Mouse (Mus musculus) bone marrow macrophage, adult 2 months (primary cell): ENCODE data around the gene Baz2a. TPM values are rescaled to one million over a fixed set of nuclear protein-coding genes. Genes with fewer than 3 reads are reported as not detected.
"Not testable (repeated sequence)": the region's sequence is repeated elsewhere in the genome, so short reads cannot be mapped to it uniquely, and the experiment has no call there.

ENCODE experiments used
- H3K27ac ChIP-seq: 2 replicates; pipeline ENCODE4 v1.5.1; 2012; ENCODE audit warnings: low read depth, low read length; ENCODE audit not compliant: insufficient read depth
- H3K4me1 ChIP-seq: 2 replicates; pipeline ENCODE4 v1.6.1; 2012; ENCODE audit warnings: low read length; ENCODE audit not compliant: control insufficient read depth, insufficient read depth
- H3K4me3 ChIP-seq: 2 replicates; pipeline ENCODE4 v1.5.1; 2012; ENCODE audit warnings: mild to moderate bottlenecking, low read length, moderate library complexity; ENCODE audit not compliant: insufficient read depth
- CTCF ChIP-seq: IDR thresholded peaks from 2 replicates; pipeline ENCODE4 v1.5.1; 2012; ENCODE audit warnings: low read depth, mild to moderate bottlenecking, low read length, moderate library complexity
- POLR2A ChIP-seq: IDR thresholded peaks from 2 replicates; pipeline ENCODE4 v1.6.1; 2012; ENCODE audit warnings: mild to moderate bottlenecking, low read depth, low read length, borderline replicate concordance
- polyA plus RNA-seq: library from polyadenylated mRNA; stranded (reverse); fragments of >200 nt; gene quantifications from 2 replicates; pipeline ENCODE4 v1.2.4, GENCODE M21; 2012; ENCODE audit not compliant: missing spikeins, insufficient read depth, insufficient read length

Gene Baz2a
- 49.0 and 52.9 TPM in 2 replicates for polyA plus RNA-seq

DNA sequence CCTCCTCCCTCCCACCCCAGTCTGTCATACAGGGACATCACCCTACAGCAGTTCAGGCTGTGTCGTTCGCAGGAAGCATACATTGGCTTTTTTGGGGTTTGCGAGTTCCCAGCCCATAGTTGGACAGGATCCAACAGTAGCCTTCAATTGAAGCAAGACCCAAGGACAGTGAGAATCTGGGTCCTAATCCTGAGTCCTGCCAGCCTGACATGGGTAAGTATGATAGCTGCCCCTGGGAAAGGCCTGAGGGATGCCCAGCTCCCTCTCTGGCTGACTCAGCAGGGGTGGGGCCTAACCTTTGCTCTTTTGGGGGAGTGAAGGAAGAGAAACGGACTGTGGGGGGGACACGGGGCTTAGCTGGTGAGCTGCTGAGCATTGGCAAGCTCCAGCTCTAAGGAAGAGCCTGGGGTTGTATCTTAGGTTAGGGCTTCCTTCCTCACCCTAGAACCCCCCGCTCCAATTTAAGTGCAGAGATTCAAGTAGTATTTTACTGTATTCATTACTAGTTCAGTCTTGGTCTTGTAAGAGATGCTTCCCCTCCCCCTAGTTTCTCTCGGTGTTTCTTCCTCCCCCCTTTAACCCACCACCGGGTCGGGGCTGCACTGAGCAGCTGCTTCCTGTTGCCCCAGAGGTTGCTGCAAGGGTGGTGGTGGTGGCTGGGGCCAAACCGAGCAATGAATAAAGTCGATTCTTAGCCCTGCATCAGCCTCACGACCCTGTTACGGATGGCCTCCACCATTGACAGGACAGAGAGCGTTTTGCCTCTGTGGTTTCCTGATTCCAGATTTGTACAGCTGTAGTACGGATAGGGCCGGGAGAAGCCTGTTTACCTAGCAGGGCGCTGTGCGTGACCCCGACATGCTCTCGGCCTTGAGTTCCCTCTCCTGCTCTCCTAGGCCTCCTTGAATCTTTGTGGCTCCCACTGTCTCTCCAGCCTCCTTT lies at the start of gene Baz2a:
Gene Baz2a, plus strand, starts transcription at position 14 of the 942 bp plus-strand sequence.
- Histone ChIP-seq H3K4me3 (peak within 1 kb of the TSS; percentile 77), H3K4me1 (peaks cover 23% of the 10 kb centered on the region), H3K27ac (peak within 1 kb of the TSS; percentile 80)
- TF ChIP-seq CTCF (no peak), POLR2A (no peak)

DNA sequence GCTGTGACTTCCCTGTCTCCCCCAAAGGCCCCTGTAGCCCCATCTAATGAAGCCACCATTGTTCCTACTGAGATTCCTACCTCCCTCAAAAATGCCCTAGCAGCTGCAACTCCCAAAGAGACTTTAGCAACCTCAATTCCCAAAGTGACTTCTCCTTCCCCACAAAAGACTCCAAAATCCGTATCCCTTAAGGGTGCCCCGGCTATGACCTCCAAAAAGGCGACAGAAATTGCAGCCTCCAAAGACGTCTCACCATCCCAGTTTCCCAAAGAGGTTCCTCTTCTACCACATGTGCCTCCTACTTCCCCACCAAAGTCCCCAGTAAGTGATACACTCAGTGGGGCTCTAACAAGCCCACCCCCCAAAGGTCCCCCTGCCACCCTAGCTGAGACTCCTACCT lies 49.7 kb upstream of the Baz2a start:
- Histone ChIP-seq H3K4me3 (no peak overlapping the region), H3K4me1 (peaks cover 51% of the 10 kb centered on the region), H3K27ac (no peak overlapping the region)
- TF ChIP-seq POLR2A: no peak
- TF ChIP-seq CTCF: no peak

DNA sequence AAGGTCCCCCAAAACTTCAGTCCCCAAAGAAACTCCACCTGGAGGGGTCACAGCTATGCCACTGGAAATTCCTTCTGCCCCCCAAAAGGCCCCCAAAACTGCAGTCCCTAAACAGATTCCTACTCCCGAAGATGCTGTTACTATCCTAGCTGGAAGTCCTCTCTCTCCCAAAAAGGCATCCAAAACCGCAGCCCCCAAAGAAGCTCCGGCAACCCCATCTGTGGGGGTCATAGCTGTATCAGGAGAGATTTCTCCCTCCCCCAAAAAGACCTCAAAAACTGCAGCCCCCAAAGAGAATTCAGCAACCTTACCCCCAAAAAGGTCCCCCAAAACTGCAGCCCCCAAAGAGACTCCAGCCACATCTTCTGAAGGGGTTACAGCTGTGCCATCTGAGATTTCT lies 48.9 kb upstream of the Baz2a start:
- no peak overlapping the region for H3K4me3 ChIP-seq
- no peak overlapping the region for H3K27ac ChIP-seq
- TF ChIP-seq POLR2A (no peak), CTCF (no peak)
- H3K4me1 ChIP-seq: peaks cover 48% of the 10 kb centered on the region

DNA sequence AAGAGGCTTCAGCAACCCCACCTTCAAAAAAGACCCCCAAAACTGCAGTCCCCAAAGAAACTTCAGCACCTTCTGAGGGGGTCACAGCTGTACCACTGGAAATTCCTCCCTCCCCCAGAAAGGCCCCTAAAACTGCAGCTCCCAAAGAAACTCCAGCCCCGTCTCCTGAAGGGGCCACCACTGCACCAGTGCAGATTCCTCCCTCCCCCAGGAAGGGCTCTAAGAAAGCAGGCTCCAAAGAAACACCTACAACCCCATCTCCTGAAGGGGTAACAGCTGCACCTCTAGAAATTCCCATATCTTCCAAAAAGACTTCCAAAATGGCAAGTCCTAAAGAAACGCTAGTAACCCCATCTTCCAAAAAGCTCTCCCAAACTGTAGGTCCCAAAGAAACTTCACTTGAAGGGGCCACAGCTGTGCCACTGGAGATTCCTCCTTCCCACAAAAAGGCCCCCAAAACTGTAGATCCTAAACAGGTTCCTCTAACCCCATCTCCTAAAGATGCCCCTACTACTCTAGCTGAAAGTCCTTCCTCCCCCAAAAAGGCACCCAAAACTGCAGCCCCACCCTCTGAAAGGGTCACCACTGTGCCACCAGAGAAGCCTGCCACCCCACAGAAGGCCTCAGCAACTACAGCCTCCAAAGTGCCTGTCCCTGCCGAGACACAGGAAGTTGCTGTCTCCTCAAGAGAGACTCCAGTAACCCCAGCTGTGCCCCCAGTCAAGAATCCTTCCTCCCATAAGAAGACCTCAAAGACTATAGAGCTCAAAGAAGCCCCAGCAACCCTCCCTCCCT lies 48.1 kb upstream of the Baz2a start:
- peaks cover 44% of the 10 kb centered on the region for H3K4me1 ChIP-seq
- H3K27ac ChIP-seq: no peak overlapping the region
- TF ChIP-seq POLR2A (no peak), CTCF (no peak)
- no peak overlapping the region for H3K4me3 ChIP-seq

DNA sequence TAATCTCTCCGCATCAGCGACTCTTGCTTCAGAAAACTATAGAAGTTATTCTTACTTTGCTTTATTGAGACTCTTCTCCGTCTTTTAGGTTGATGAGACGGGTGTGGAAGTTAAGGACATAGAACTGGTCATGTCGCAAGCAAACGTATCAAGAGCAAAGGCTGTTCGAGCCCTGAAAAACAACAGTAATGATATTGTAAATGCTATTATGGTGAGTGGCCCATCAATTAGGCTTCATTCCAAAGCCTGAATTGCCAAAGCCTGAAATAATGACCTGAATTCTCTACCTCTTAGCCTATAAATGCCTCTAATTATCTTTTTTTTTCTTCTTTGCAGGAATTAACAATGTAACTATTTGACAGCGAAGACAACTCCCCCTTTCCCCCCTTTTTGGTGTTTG lies 43.2 kb upstream of the Baz2a start:
- Histone ChIP-seq H3K27ac (no peak overlapping the region), H3K4me1 (peaks cover 8% of the 10 kb centered on the region; the same call in 1 of the 2 replicates), H3K4me3 (no peak overlapping the region)
- TF ChIP-seq POLR2A: no peak
- no peak for TF ChIP-seq CTCF

DNA sequence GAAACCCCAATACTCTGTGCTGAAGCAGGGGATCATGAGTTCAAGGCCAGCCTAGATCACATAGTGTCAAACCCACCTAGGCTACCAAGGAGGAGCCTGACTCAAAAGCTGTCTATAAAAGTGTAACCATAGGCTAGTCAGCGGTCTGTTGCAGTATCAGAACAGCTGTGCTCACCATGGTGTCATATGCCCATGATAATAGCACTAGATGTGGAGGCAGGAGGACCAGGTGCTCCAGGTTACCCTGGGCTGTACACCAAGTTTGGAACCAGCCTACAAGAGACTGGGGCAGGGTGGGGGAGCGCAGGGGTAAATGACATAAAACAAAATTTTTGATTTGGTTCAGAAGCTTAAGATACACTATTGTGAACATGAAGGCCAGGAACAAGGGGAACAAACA lies 41.6 kb upstream of the Baz2a start:
- TF ChIP-seq POLR2A (no peak), CTCF (no peak)
- no peak overlapping the region for H3K27ac ChIP-seq
- no peak overlapping the region for H3K4me3 ChIP-seq
- peaks cover 3% of the 10 kb centered on the region; the same call in 1 of the 2 replicates for H3K4me1 ChIP-seq

DNA sequence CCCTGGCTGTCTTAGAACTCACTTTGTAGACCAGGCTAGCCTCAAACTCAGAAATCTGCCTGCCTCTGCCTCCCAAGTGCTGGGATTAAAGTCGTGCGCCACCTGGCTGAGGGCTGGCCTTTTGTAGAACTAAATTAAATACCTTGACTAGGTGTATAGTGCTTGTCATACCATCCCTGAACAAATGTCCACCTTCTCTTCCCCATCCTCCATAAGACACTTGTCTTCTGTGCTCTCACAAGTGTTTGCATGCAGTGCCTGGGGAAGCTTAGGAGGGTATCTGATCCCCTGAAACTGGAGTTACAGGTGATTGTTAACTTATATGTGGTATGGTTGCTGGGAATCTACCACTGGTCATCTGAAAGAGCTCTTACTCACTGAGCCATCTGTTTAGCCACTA lies 41.0 kb upstream of the Baz2a start:
- no peak for TF ChIP-seq CTCF
- TF ChIP-seq POLR2A: no peak
- Histone ChIP-seq H3K4me3 (no peak overlapping the region), H3K27ac (no peak overlapping the region), H3K4me1 (no peaks in the 10 kb centered on the region)

DNA sequence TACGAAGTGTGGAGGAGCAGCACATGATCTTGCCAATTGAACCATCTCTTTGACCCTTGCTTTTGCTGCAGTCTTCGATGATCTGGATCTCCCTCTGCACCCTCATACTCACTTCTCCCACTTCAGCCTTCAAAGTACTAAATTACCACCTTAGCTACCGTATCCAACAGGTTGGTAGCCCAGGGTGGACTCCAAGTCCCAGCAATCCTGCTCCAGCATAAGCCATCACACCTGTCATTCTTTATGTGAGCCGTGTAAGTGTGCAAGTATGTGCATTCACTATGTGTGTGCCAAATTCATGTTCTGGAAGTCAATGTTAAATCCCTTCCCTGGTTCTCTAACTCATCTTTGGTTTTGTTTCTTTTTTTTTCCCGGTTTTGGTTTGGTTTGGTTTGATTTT lies 39.8 kb upstream of the Baz2a start:
- no peaks in the 10 kb centered on the region; the same call in 1 of the 2 replicates for H3K4me1 ChIP-seq
- H3K4me3 ChIP-seq: no peak overlapping the region
- no peak for TF ChIP-seq POLR2A
- H3K27ac ChIP-seq: no peak overlapping the region

DNA sequence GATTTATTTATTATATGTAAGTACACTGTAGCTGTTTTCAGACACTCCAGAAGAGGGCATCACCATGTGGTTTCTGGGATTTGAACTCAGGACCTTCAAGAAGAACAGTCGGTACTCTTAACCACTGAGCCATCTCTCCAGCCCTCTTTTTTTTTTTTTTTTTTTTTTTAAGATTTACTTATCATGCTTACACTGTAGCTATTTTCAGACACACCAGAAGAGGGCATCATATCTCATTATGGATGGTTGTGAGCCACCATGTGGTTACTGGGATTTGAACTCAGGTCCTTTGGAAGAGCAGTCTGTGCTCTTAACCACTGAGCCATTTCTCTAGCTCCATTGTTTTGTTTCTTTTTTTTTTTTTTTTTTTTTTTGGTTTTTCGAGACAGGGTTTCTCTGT lies 39.2 kb upstream of the Baz2a start:
- not testable (repeated sequence) for H3K4me3 ChIP-seq

DNA sequence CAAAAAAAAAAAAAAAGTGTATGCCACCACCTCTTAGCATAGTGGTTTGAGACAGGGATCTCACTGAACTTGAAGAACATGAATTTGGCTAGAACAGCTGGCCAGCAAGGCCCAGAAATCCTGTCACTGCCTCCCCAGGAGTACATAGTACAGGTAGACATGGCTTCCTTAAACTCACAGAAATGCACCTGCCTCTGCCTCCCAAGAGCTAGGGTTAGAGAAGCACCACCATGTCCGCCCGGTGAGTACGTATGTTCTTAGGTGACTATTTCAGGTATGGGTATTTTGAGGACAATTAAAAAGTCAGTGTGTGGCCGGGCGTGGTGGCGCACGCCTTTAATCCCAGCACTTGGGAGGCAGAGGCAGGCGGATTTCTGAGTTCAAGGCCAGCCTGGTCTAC lies 38.4 kb upstream of the Baz2a start:
- Histone ChIP-seq H3K27ac (no peak overlapping the region), H3K4me1 (peaks cover 8% of the 10 kb centered on the region), H3K4me3 (no peak overlapping the region)
- no peak for TF ChIP-seq POLR2A
- TF ChIP-seq CTCF: no peak

More for the DNA sequence above, 39.2 kb upstream of the Baz2a start:
- not testable (repeated sequence) for H3K4me1 ChIP-seq, H3K27ac ChIP-seq
